Mouse (Mus musculus): ENCODE data around the gene 1110002E22Rik.

DNA sequence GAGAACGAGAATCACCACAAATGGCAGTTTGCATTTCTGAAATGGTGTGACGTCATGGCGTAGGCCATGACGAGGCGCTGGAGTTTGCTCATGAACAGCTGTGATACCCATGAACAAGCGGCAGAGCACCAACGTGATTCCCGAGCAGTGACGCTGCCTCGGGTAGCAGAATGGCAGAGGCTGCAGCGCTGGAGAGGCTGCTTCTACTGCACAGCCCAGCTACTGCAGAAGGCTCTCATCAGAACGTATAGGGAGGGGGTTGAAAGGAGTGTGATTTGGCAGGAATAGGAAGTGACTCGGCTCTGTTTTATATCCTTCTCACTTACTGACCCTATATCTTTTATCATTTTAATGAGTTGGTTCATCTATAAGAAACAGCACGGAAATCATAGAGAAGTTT lies 54.0 kb downstream of the 1110002E22Rik start:
- no peak for TF ChIP-seq CTCF (IDR thresholded peaks at IDR 0.05; ENCODE audit: borderline replicate concordance, control insufficient read depth, extremely low read depth, insufficient read depth, low read length, poor library complexity)
- no peak for TF ChIP-seq POLR2A (IDR thresholded peaks at IDR 0.05; ENCODE audit: control insufficient read depth, extremely low read depth, insufficient read depth, low read length, poor library complexity)

Data from thymus, adult 2 months (tissue).